Mouse (Mus musculus) C2C12 (cell line): Measurements from ENCODE around the gene Adgrb2.

ENCODE experiments used
- CEBPB ChIP-seq: IDR thresholded peaks from one replicate; pipeline ENCODE4 v1.6.1; 2011; ENCODE audit warnings: low read depth, mild to moderate bottlenecking, control low read depth, moderate library complexity
- CTCF ChIP-seq: IDR thresholded peaks from one replicate; pipeline ENCODE4 v1.5.1; 2011; ENCODE audit not compliant: control insufficient read depth, insufficient read depth, insufficient read length
- USF1 ChIP-seq: IDR thresholded peaks from one replicate; pipeline ENCODE4 v1.6.1; 2011; ENCODE audit warnings: low read depth, mild to moderate bottlenecking, control low read depth, moderate library complexity

DNA sequence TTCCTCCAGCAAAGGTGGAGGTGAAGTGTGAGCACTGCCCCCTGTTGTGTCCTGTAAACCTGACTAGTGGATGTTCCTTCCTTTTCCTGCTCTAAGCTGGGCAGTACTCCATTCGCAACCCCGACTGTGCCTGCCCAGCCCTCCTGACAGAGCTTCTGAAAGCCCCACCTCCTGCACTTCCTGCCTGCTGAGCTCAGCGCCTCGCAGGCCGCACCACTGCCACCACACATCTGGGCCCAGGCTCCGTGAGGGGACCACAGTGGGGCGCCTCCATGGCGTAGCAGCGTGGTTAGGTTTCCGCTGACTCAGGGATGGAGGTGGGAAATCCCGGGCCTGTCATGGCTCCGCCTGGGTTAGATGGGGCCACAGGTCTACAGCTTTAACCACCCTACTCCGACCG, 60.9 kb downstream of the Adgrb2 start:
- no peak for TF ChIP-seq CTCF
- TF ChIP-seq USF1, result no peak
- TF ChIP-seq CEBPB, result no peak
